Mouse (Mus musculus): ENCODE data around the gene Pla2g12b.

- no peak for TF ChIP-seq CTCF (IDR thresholded peaks at IDR 0.05; ENCODE audit: extremely low read depth, insufficient read depth, low read length)
- no peak for TF ChIP-seq POLR2A (IDR thresholded peaks at IDR 0.05; ENCODE audit: extremely low read depth, insufficient read depth, low read length)
These were observed 39.8 kb downstream of the Pla2g12b start for GRCm38 (mm10) chr10:59443212-59443611.
